Mouse (Mus musculus): Measurements from ENCODE around the gene Tpsg1. TPM values are rescaled to one million over a fixed set of nuclear protein-coding genes. Genes with fewer than 3 reads are reported as not detected.

Gene Tpsg1
- polyA plus RNA-seq (2015; fragmentation: Illumina TruSeq; extraction: RNeasy Lipid Tissue Mini Kit (QIAGEN cat#74804); ENCODE audit: insufficient read depth, low replicate concordance) = not detected

GRCm38 (mm10) chr17:25368973-25369372 is at the start of gene Tpsg1:
Gene Tpsg1, plus strand, starts transcription at chr17:25369273.

GRCm38 (mm10) chr17:25345462-25345861 is 23.6 kb upstream of the Tpsg1 start, which contains the start of gene Tpsab1:
Gene Tpsab1, minus strand, starts transcription at chr17:25345562.

GRCm38 (mm10) chr17:25366005-25366404 is 3.1 kb upstream of the Tpsg1 start, which contains the start of gene Tpsb2:
Gene Tpsb2, plus strand, starts transcription at chr17:25366305.

Other genes with a start within 250 kb of the Tpsg1 start
- gene Ptx4, start 248.5 kb upstream of the Tpsg1 start, polyA plus RNA-seq (2015; fragmentation: Illumina TruSeq; extraction: RNeasy Lipid Tissue Mini Kit (QIAGEN cat#74804); ENCODE audit: insufficient read depth, low replicate concordance) = not detected
- 21.3 TPM for gene Clcn7, start 235.9 kb upstream of the Tpsg1 start, polyA plus RNA-seq (2015; fragmentation: Illumina TruSeq; extraction: RNeasy Lipid Tissue Mini Kit (QIAGEN cat#74804); ENCODE audit: insufficient read depth, low replicate concordance)
- gene Ccdc154, start 206.8 kb upstream of the Tpsg1 start, polyA plus RNA-seq (2015; fragmentation: Illumina TruSeq; extraction: RNeasy Lipid Tissue Mini Kit (QIAGEN cat#74804); ENCODE audit: insufficient read depth, low replicate concordance) = not detected
- not detected for gene Gm38655, start 193.8 kb upstream of the Tpsg1 start, polyA plus RNA-seq (2015; fragmentation: Illumina TruSeq; extraction: RNeasy Lipid Tissue Mini Kit (QIAGEN cat#74804); ENCODE audit: insufficient read depth, low replicate concordance)
- 15.8 TPM for gene BC003965, start 184.7 kb upstream of the Tpsg1 start, polyA plus RNA-seq (2015; fragmentation: Illumina TruSeq; extraction: RNeasy Lipid Tissue Mini Kit (QIAGEN cat#74804); ENCODE audit: insufficient read depth, low replicate concordance)
- 23.8 TPM for gene Unkl, start 180.9 kb upstream of the Tpsg1 start, polyA plus RNA-seq (2015; fragmentation: Illumina TruSeq; extraction: RNeasy Lipid Tissue Mini Kit (QIAGEN cat#74804); ENCODE audit: insufficient read depth, low replicate concordance)
- gene Gnptg, start 129.1 kb upstream of the Tpsg1 start, polyA plus RNA-seq (2015; fragmentation: Illumina TruSeq; extraction: RNeasy Lipid Tissue Mini Kit (QIAGEN cat#74804); ENCODE audit: insufficient read depth, low replicate concordance) = 26.3 TPM
- 13.5 TPM for gene Tsr3, start 129.1 kb upstream of the Tpsg1 start, polyA plus RNA-seq (2015; fragmentation: Illumina TruSeq; extraction: RNeasy Lipid Tissue Mini Kit (QIAGEN cat#74804); ENCODE audit: insufficient read depth, low replicate concordance)
- 4.9 TPM for gene Baiap3, start 112.9 kb upstream of the Tpsg1 start, polyA plus RNA-seq (2015; fragmentation: Illumina TruSeq; extraction: RNeasy Lipid Tissue Mini Kit (QIAGEN cat#74804); ENCODE audit: insufficient read depth, low replicate concordance)
- gene Ube2i, start 94.7 kb upstream of the Tpsg1 start, polyA plus RNA-seq (2015; fragmentation: Illumina TruSeq; extraction: RNeasy Lipid Tissue Mini Kit (QIAGEN cat#74804); ENCODE audit: insufficient read depth, low replicate concordance) = 482 TPM
- 0.19 TPM for gene Prss34, start 70.9 kb upstream of the Tpsg1 start, polyA plus RNA-seq (2015; fragmentation: Illumina TruSeq; extraction: RNeasy Lipid Tissue Mini Kit (QIAGEN cat#74804); ENCODE audit: insufficient read depth, low replicate concordance)
- not detected for gene Prss28, start 60.6 kb upstream of the Tpsg1 start, polyA plus RNA-seq (2015; fragmentation: Illumina TruSeq; extraction: RNeasy Lipid Tissue Mini Kit (QIAGEN cat#74804); ENCODE audit: insufficient read depth, low replicate concordance)
- not detected for gene Prss29, start 50.6 kb upstream of the Tpsg1 start, polyA plus RNA-seq (2015; fragmentation: Illumina TruSeq; extraction: RNeasy Lipid Tissue Mini Kit (QIAGEN cat#74804); ENCODE audit: insufficient read depth, low replicate concordance)
- gene Tpsab1, start 23.7 kb upstream of the Tpsg1 start, polyA plus RNA-seq (2015; fragmentation: Illumina TruSeq; extraction: RNeasy Lipid Tissue Mini Kit (QIAGEN cat#74804); ENCODE audit: insufficient read depth, low replicate concordance) = not detected
- gene Tpsb2, start 3.0 kb upstream of the Tpsg1 start, polyA plus RNA-seq (2015; fragmentation: Illumina TruSeq; extraction: RNeasy Lipid Tissue Mini Kit (QIAGEN cat#74804); ENCODE audit: insufficient read depth, low replicate concordance) = 0.61 TPM
- 2.7 TPM for gene Cacna1h, start 64.5 kb downstream of the Tpsg1 start, polyA plus RNA-seq (2015; fragmentation: Illumina TruSeq; extraction: RNeasy Lipid Tissue Mini Kit (QIAGEN cat#74804); ENCODE audit: insufficient read depth, low replicate concordance)
- gene Tekt4, start 85.3 kb downstream of the Tpsg1 start, polyA plus RNA-seq (2015; fragmentation: Illumina TruSeq; extraction: RNeasy Lipid Tissue Mini Kit (QIAGEN cat#74804); ENCODE audit: insufficient read depth, low replicate concordance) = not detected
- not detected for gene Sstr5, start 128.0 kb downstream of the Tpsg1 start, polyA plus RNA-seq (2015; fragmentation: Illumina TruSeq; extraction: RNeasy Lipid Tissue Mini Kit (QIAGEN cat#74804); ENCODE audit: insufficient read depth, low replicate concordance)
- 0.55 TPM for gene Sox8, start 201.4 kb downstream of the Tpsg1 start, polyA plus RNA-seq (2015; fragmentation: Illumina TruSeq; extraction: RNeasy Lipid Tissue Mini Kit (QIAGEN cat#74804); ENCODE audit: insufficient read depth, low replicate concordance)
- 7.9 TPM for gene Lmf1, start 209.8 kb downstream of the Tpsg1 start, polyA plus RNA-seq (2015; fragmentation: Illumina TruSeq; extraction: RNeasy Lipid Tissue Mini Kit (QIAGEN cat#74804); ENCODE audit: insufficient read depth, low replicate concordance)

Measured in spleen, adult 10 weeks (tissue).